Mouse (Mus musculus) ES-Bruce4 (cell line): Measurements from ENCODE around the gene Sec11a. TPM values are rescaled to one million over a fixed set of nuclear protein-coding genes. Genes with fewer than 3 reads are reported as not detected.
A peak's percentile ranks its signal among the peaks of the same experiment; 100 is the strongest.

Experiments
- H3K27ac ChIP-seq: 2 replicates; pipeline ENCODE4 v1.5.1; 2012; ENCODE audit warnings: low read length, inconsistent platforms; ENCODE audit not compliant: insufficient read depth
- H3K27me3 ChIP-seq: 2 replicates; pipeline ENCODE4 v1.6.1; 2012; ENCODE audit warnings: mild to moderate bottlenecking, low read length, inconsistent platforms; ENCODE audit not compliant: control insufficient read depth, poor library complexity, insufficient read depth, severe bottlenecking
- H3K36me3 ChIP-seq: 2 replicates; pipeline ENCODE4 v1.6.1; 2012; ENCODE audit warnings: inconsistent platforms, mild to moderate bottlenecking, low read length, moderate library complexity; ENCODE audit not compliant: control insufficient read depth, poor library complexity, insufficient read depth, severe bottlenecking
- H3K4me1 ChIP-seq: one replicate; pipeline ENCODE4 v1.8.1; 2011; ENCODE audit warnings: low read length; ENCODE audit not compliant: control insufficient read depth, insufficient read depth
- H3K4me3 ChIP-seq: 2 replicates; pipeline ENCODE4 v1.5.1; 2011; ENCODE audit warnings: low read depth, mild to moderate bottlenecking, low read length
- H3K9ac ChIP-seq: 2 replicates; pipeline ENCODE4 v1.6.1; 2012; ENCODE audit warnings: low read depth, mild to moderate bottlenecking, inconsistent platforms; ENCODE audit not compliant: poor library complexity, severe bottlenecking
- H3K9me3 ChIP-seq: replicated peaks from 2 replicates; pipeline ENCODE4 v1.6.1; 2012; ENCODE audit warnings: mild to moderate bottlenecking, low read length, inconsistent platforms; ENCODE audit not compliant: control insufficient read depth, poor library complexity, insufficient read depth, severe bottlenecking
- CTCF ChIP-seq: IDR thresholded peaks from one replicate; pipeline ENCODE4 v1.8.1; 2011; ENCODE audit warnings: low read depth, low read length
- EP300 ChIP-seq: IDR thresholded peaks from 2 replicates; pipeline ENCODE4 v1.6.1; 2011; ENCODE audit warnings: low read depth, low read length; ENCODE audit not compliant: insufficient read depth
- POLR2A ChIP-seq: IDR thresholded peaks from one replicate; pipeline ENCODE4 v1.8.1; 2011; ENCODE audit warnings: low read length; ENCODE audit not compliant: insufficient read depth
- polyA plus RNA-seq: library from polyadenylated mRNA; stranded (reverse); fragments of >200 nt; gene quantifications from 2 replicates; pipeline ENCODE4 v1.2.4, GENCODE M21; 2011; ENCODE audit warnings: low read depth; ENCODE audit not compliant: missing spikeins, insufficient read depth, insufficient read length

Sec11a gene
- polyA plus RNA-seq, 1 experiment: 121 TPM

GRCm38 (mm10) chr7:80889021-80889511, 58.5 kb downstream of the Sec11a start:
- Histone ChIP-seq H3K4me1 (peaks cover 2% of the 10 kb centered on the region), H3K4me3 (peak overlapping the region; percentile 14), H3K27me3 (no peaks in the 10 kb centered on the region), H3K36me3 (peaks cover 31% of the 10 kb centered on the region), H3K9ac (peak overlapping the region; percentile 2; the same call in 1 of the 2 replicates), H3K27ac (peak overlapping the region; percentile 86), H3K9me3 (no peaks in the 10 kb centered on the region)
- no peak for TF ChIP-seq CTCF
- peak; percentile 76 for TF ChIP-seq POLR2A
- TF ChIP-seq EP300: peak; percentile 74; the same call in 1 of the 2 replicates

- no peaks in the 10 kb centered on the region for H3K9me3 ChIP-seq
- TF ChIP-seq CTCF: peak; percentile 32
- peak; percentile 71; the same call in 1 of the 2 replicates for TF ChIP-seq EP300
- no peak for TF ChIP-seq POLR2A
- H3K4me3 ChIP-seq: peak overlapping the region; percentile 14
- peak overlapping the region; percentile 2; the same call in 1 of the 2 replicates for H3K9ac ChIP-seq
- H3K27me3 ChIP-seq: no peaks in the 10 kb centered on the region
- peaks cover 27% of the 10 kb centered on the region for H3K36me3 ChIP-seq
- peaks cover 2% of the 10 kb centered on the region for H3K4me1 ChIP-seq
- peak overlapping the region; percentile 71 for H3K27ac ChIP-seq
Measured at GRCm38 (mm10) chr7:80888595-80888994, 59.0 kb downstream of the Sec11a start.

- H3K9ac ChIP-seq: no peak overlapping the region
- H3K27me3 ChIP-seq: no peaks in the 10 kb centered on the region
- TF ChIP-seq EP300: no peak
- TF ChIP-seq POLR2A: no peak
- TF ChIP-seq CTCF: no peak
- 0 out of 2 replicates have a peak, but pooled peaks cover under 1% of the 10 kb centered on the region for H3K36me3 ChIP-seq
- no peak overlapping the region for H3K4me3 ChIP-seq
- peaks cover 4% of the 10 kb centered on the region for H3K4me1 ChIP-seq
- H3K27ac ChIP-seq: no peak overlapping the region
- no peaks in the 10 kb centered on the region for H3K9me3 ChIP-seq
Measured at GRCm38 (mm10) chr7:80885666-80886065, 61.9 kb downstream of the Sec11a start.

DNA sequence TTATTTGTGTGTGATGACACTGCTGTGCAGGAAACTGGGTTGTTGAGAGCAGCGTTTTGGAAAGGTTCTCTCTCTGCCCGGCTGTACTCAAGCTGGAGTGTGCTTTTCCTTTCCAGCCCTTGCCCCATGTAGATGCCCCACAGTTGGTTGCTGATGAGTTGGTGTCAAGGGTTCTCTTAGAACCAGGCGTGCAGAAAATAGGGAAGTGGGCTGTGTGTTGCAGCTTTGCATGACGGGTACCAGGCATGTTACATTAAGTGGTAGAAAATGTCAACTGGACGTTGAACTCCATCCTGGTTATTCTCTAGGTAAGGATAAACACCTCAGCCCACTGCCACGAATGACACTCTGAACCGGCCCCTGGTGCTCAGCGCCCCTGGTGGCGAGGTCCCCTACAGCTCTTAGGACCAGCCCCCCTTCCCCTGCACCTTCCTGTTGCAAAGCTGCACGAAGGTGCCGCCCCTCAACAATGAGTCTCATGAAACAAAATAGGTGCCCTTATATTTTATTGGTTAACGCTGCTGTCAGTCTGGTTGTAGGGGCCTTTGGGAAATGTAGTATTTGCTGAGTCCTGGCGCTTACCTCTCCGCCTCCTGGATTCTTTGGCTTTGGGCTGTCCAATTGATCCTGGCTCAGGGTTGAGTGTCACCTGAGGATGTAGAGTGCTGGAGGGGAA, 64.6 kb downstream of the Sec11a start:
- Histone ChIP-seq H3K4me3 (peak overlapping the region; percentile 38), H3K36me3 (no peaks in the 10 kb centered on the region), H3K4me1 (peaks cover 3% of the 10 kb centered on the region), H3K27me3 (no peaks in the 10 kb centered on the region), H3K27ac (no peak overlapping the region), H3K9me3 (no peaks in the 10 kb centered on the region), H3K9ac (no peak overlapping the region; the same call in 1 of the 2 replicates)
- peak; percentile 67 for TF ChIP-seq CTCF
- no peak for TF ChIP-seq EP300

DNA sequence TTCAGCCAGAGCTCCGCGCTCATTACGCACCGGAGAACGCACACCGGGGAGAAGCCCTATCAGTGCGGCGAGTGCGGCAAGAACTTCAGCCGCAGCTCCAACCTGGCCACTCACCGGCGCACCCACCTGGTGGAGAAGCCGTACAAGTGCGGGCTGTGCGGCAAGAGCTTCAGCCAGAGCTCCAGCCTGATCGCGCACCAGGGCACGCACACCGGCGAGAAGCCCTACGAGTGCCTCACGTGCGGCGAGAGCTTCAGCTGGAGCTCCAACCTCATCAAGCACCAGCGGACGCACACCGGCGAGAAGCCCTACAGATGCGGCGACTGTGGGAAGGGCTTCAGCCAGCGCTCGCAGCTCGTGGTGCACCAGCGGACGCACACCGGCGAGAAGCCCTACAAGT, 71.9 kb downstream of the Sec11a start:
- no peaks in the 10 kb centered on the region for H3K9me3 ChIP-seq
- H3K4me3 ChIP-seq: peak overlapping the region; percentile 55
- no peaks in the 10 kb centered on the region for H3K36me3 ChIP-seq
- no peaks in the 10 kb centered on the region for H3K4me1 ChIP-seq
- no peak overlapping the region for H3K27ac ChIP-seq
- no peak for TF ChIP-seq EP300
- no peak for TF ChIP-seq POLR2A
- no peak for TF ChIP-seq CTCF
- H3K9ac ChIP-seq: peak overlapping the region; percentile 2; the same call in 1 of the 2 replicates
- no peaks in the 10 kb centered on the region for H3K27me3 ChIP-seq

DNA sequence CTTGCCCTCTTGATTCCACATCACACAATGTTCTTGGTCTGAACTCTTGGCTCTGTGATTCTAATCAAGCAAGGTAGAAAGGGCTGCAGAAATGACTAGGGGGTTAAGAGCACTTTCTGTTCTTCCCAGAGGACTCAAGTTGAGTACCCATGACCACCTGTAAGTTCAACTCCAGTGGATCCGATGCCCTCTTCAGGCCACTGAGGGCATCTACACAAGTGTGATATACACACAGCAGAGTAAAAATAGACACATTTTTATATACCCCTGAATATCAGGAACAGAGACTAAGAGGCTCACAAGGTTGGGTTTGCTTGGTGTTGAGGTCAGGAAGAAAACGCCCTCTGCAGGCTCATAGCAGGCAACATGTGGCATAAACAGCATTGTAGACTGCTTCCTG, 73.9 kb downstream of the Sec11a start:
- H3K4me1 ChIP-seq: no peaks in the 10 kb centered on the region
- H3K36me3 ChIP-seq: no peaks in the 10 kb centered on the region
- no peak overlapping the region for H3K27ac ChIP-seq
- no peak overlapping the region for H3K9ac ChIP-seq
- TF ChIP-seq CTCF: no peak
- TF ChIP-seq POLR2A: no peak
- no peak for TF ChIP-seq EP300
- H3K27me3 ChIP-seq: no peaks in the 10 kb centered on the region
- H3K9me3 ChIP-seq: no peaks in the 10 kb centered on the region
- H3K4me3 ChIP-seq: no peak overlapping the region
